Mouse (Mus musculus) gastrocnemius, adult 2 months (tissue): ENCODE measurements around the gene Pla2g10. TPM values are rescaled to one million over a fixed set of nuclear protein-coding genes. Genes with fewer than 3 reads are reported as not detected.
"Not testable (repeated sequence)": the region's sequence is repeated elsewhere in the genome, so short reads cannot be mapped to it uniquely, and the experiment has no call there.

Experiments used
- DNase-seq: peaks from one replicate; pipeline ENCODE4 v3.0.0; 2022
- H3K27ac ChIP-seq: fragments of 200-600 bp; 2 replicates; pipeline ENCODE4 v1.8.1; 2022; ENCODE audit warnings: mild to moderate bottlenecking
- H3K4me3 ChIP-seq: fragments of 200-600 bp; 2 replicates; pipeline ENCODE4 v1.8.1; 2022; ENCODE audit warnings: mild to moderate bottlenecking, moderate library complexity
- CTCF ChIP-seq: fragments of 200-600 bp; IDR thresholded peaks from 2 replicates; pipeline ENCODE4 v1.8.1; 2022; ENCODE audit warnings: antibody characterized with exemption, mild to moderate bottlenecking, moderate library complexity
- intact Hi-C: fragments of 180-260 bp; cut with DNase I; formaldehyde crosslinking; loops from one replicate; pipeline ENCODE4 v1.15.1; 2025
- long read RNA-seq, 2 experiments: library from polyadenylated mRNA; stranded (forward); transcript quantifications; one replicate each; pipeline ENCODE4 v2.0.0; 2021
- total RNA-seq, 2 experiments: library from RNA; stranded (reverse); gene quantifications; 2 replicates each; pipeline ENCODE4 v1.2.3; 2021

Gene Pla2g10
- total RNA-seq: not detected
- long read RNA-seq, experiment 1, partial matches to known transcripts: 0 of 6 reads
- long read RNA-seq, experiment 1, other reads (novel, unspliced or antisense): 6 of 6 reads
- long read RNA-seq, experiment 2, partial matches to known transcripts: 0 of 5 reads
- long read RNA-seq, experiment 2, other reads (novel, unspliced or antisense): 5 of 5 reads

DNA sequence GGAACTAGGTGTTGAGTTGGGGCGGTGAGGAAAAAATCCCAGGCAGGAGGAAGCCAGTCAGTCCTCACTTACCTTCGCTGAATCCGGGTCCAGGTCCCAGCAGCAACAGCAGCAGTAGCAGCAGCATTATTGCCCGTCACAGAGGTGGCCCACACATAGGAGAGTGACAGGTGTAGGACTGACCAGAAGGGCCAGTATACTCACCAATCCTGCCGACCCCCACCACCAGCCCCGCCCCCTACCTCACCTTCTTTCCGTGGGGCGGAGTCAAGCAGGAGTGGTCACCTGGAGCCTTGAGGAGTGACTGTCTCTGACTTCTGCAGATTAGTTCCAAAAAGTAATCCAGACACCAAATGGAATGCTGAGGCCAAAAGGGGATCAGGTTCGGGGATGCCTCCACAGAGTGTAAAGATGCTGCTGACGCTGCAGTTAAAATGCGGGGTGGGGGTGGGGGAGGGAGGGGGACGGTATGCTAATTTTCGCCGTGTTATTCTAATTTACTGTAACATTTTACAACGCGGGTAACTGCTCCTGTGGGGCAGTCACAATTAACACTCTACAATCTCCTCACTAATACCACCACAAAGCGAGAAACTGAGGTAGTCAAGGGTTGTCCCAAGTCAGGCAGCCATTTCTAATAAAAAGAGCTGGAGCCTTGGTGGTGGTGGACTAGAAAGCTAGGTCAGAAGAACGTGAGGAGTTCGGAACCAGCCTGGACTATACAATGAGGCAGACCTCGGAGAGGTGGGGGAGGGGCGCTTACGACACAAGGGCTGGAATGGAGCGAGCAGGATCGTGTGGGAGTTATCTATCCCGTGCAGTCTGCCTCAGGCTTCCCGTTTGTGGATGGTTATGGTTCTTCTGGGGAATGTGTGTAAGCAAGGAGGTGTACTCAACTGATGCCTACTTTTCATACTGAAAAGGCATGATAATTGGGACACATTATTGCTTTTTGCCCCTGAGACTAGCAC, at the start of gene Pla2g10:
Pla2g10 (minus strand) TSS at position 699 of the 971 bp plus-strand sequence.
- no peak for TF ChIP-seq CTCF
- DNase-seq: no peak
- H3K27ac ChIP-seq: no peak within 1 kb of the TSS
- intact Hi-C loops: loop anchor here (5.0 kb wide), 1 partner anchor 708 kb away; no protein-coding TSS in a partner anchor
- H3K4me3 ChIP-seq: no peak within 1 kb of the TSS

DNA sequence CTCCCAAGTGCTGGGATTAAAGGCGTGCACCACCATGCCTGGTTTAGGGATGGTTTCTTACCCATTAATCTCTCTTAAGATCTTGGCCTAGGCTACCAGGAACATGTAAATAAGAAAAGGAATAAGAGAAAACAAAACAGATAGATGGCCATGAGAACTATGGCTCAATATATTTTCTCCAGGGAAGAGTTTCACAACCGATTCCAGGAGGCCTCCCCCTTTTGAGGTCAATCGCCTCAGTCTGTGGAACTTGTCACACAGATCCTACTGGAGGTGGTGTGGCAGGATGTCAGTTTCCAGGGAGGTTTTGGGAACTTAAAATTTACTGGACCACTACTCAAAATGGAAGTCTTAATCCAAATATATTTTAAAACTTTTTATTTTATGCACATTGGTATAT, 43.9 kb upstream of the Pla2g10 start:
- H3K27ac ChIP-seq, intact Hi-C loops, H3K4me3 ChIP-seq, DNase-seq: not testable (repeated sequence)

DNA sequence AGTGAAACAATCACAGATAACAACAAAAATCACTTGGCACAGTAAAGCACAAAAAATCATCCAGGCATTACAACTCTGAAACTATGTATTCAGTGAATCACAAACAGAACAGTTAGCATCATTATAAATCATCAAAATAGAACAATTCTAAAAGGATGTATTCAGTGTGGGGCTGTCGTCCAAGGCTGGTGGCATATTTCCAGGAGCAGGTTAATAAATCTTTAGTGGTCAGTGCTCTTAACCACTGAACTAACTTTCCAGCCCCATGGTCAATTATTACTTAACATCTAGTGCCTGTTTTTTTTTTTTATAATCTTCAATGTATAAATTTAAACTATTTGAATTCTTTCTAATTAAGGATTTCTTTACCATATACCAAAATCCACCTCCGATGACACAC, 43.2 kb upstream of the Pla2g10 start:
- intact Hi-C loops, DNase-seq, H3K4me3 ChIP-seq, H3K27ac ChIP-seq: not testable (repeated sequence)

DNA sequence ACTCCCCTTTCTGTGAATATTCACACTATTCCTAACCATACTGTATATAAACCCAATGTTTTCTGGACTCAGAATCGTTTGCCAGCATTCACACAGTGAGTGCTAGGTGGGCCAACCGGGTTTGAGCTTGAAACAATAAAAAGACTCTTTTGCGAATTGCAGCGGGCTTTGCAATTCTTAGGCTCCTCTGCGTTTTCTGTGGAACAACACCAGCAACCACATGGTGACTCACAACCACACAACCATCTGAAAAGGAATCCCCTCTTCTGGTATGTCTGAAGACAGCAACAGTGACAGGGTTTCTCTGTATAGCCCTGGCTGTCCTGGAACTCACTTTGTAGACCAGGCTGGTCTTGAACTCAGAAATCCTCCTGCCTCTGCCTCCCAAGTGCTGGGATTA, 41.3 kb upstream of the Pla2g10 start:
- DNase-seq, H3K27ac ChIP-seq, intact Hi-C loops, H3K4me3 ChIP-seq: not testable (repeated sequence)

DNA sequence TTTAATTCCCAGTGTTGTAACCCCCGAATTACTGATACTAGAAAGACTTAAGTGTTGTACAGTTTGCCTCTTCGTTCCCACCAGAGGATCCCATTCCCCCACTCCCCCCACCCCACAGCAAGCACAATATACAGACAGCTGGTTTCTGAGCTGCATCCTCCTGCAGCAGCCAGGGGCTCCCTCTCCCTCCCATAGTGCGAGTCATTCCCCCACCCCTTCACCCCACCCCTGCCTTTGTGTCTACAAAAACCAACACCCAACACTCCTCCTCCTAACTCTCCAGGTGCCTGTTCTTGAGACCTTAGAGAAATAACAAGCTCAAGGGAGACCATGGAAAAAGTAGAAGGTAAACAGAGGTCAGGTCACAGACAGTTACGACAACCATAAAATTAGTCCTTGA, 40.8 kb upstream of the Pla2g10 start:
- H3K4me3 ChIP-seq, intact Hi-C loops, DNase-seq: not testable (repeated sequence)

DNA sequence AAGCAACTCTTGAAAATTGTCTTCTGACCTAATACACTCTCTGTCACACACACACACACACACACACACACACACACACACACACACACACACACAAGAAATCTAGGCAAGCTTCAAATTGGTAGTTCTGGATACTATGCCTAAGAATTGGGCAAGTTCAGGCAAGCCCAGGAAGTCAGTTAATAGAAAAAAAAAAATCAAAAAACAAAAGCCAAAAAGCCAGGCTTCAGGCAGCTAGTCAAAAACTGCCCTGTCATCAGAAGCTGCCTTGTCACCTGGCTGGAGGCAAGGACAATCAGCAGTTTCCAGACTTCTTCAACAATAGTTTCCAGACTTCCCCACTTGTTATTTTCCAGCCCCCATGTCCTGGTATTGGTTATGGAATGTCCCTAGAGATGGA, 35.6 kb upstream of the Pla2g10 start:
- DNase-seq: no peak
- TF ChIP-seq CTCF: no peak
- no peak overlapping the region for H3K27ac ChIP-seq
- H3K4me3 ChIP-seq: no peak overlapping the region
- intact Hi-C loops: no loop called here

More for the DNA sequence above, 40.8 kb upstream of the Pla2g10 start:
- H3K27ac ChIP-seq: not testable (repeated sequence)

DNA sequence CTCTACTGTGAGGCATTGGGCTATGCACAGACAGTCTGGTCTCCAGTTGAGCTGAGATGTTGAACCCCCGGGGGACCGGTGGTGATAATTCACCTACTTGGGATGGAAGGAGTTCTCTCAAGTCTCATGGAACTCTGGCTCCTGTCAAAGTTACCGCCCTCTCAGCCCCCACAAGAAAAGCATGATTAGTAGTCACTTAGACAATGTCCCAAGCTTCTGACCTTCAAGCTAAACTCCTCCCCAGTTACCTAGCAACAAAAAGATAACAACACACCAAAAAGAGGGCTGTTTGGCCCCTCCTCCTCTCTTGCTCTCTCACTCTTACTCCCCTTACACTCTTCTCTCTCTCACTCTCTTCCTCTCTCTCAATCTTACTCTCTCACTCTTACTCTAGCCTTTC, 33.7 kb upstream of the Pla2g10 start:
- Histone ChIP-seq H3K27ac (no peak overlapping the region), H3K4me3 (no peak overlapping the region)
- intact Hi-C loops: no loop called here
- no peak for DNase-seq
- no peak for TF ChIP-seq CTCF

DNA sequence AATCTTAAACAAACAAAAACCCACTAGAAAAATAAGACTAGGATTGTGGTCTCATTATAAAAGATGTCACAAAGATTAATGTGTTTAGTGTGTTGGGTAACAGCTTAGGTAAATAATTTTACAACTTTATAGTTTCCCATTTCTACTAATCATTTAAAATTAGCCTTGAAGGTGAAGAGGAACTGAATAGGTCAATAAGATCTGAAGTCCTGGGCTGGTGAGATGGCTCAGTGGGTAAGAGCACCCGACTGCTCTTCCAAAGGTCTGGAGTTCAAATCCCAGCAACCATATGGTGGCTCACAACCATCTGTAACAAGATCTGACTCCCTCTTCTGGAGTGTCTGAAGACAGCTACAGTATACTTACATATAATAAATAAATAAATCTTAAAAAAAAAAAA, 32.0 kb upstream of the Pla2g10 start:
- intact Hi-C loops, H3K4me3 ChIP-seq, DNase-seq, H3K27ac ChIP-seq: not testable (repeated sequence)

DNA sequence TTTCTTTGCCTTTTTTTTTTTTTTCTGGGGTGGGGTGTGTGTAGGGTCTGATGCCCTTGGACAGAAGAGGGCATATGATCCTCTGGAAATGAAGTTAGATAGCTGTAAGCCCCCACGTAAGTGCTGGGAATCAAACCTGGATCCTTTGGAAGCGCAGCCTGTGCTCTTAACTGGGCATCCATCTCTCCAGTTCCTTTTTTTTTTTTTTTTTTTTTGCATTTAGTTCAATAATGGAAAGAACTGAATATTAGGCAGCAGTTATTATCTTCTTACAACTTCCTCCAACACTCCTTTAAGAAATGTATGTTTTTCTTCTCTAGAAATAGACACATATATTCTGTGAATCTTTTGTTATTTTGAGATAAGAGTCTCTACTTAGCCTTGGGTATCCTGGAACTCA, 27.0 kb upstream of the Pla2g10 start:
- no peak overlapping the region for H3K4me3 ChIP-seq
- TF ChIP-seq CTCF: no peak
- intact Hi-C loops: no loop called here
- H3K27ac ChIP-seq: no peak overlapping the region
- DNase-seq: no peak

DNA sequence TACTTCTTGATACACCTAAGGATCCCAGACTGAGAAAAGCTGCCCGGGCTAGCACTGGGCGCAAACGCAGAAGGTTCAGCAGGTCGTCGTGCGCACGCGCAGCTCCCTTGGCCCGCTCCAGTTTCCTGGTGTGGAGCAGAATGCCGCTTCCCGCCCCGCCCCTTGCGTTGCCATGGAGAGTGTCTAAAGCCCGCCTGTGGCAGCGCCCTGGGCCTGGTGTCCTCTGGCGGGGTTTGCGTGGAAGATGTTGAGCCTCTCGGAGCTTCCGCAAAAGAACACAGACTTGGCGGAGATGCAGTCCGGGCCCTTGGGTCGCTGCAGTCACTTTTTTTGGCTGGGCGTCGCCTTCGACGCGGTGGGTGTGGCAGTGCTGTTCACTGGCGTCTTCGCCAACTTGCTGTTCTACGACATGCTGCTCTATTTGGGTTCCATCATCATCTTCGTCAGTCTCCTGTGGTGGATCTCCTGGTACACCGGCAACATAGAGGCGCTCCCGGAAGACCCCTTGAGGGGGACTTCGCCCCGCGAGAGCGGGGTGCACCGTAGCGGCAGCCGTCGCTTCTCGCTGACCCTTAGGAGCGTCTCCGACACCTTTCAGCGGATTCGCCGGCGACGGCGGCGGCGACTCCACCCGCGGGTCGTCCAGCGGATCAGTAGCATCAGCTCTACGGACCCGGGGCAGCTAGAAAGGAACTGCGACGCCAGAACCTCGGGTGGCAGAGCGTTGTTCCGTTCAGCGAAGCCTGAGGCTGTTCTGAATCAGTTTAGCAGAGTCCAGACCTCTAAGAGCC, 23.8 kb upstream of the Pla2g10 start:
- H3K4me3 ChIP-seq: peak overlapping the region; percentile 91
- TF ChIP-seq CTCF: no peak
- intact Hi-C loops: no loop called here
- peak; percentile 97 for DNase-seq
- peak overlapping the region; percentile 78 for H3K27ac ChIP-seq

DNA sequence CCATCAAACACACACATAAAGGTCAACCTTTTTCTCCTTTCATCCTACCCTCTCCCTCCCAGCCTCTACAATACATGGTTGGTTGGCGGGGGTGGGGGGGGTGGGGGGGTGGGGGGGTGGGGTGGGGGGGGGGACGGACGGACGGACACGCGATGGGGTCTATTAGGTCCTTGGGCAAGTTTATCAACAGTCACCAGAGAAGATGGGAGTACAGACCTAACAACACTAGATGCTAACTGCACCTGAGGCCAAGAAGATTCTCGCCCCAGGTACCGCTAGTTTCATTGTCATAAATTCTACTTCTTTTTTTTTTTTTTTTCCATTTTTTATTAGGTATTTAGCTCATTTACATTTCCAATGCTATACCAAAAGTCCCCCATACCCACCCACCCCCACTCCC, 23.2 kb upstream of the Pla2g10 start:
- no peak for DNase-seq
- Histone ChIP-seq H3K4me3 (peak overlapping the region; percentile 91), H3K27ac (peak overlapping the region; percentile 78)
- no peak for TF ChIP-seq CTCF
- intact Hi-C loops: no loop called here

DNA sequence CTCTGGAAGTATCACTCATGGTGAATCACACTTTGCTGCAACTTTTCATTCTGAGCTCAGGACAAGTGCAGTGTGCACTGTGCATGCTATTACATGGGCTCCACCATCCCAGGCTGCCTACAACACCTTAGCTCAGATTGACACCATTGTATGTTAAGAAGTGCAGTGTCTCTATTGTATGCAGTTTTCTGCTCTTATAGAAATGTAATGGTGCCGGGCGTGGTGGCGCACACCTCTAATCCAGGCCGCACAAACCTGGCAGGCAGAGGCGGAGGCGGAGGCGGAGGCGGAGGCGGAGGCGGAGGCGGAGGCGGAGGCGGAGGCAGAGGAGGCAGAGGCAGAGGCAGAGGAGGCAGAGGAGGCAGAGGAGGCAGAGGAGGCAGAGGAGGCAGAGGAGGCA, 19.8 kb upstream of the Pla2g10 start:
- Histone ChIP-seq H3K27ac (no peak overlapping the region), H3K4me3 (no peak overlapping the region)
- DNase-seq: no peak
- intact Hi-C loops: no loop called here
- no peak for TF ChIP-seq CTCF

DNA sequence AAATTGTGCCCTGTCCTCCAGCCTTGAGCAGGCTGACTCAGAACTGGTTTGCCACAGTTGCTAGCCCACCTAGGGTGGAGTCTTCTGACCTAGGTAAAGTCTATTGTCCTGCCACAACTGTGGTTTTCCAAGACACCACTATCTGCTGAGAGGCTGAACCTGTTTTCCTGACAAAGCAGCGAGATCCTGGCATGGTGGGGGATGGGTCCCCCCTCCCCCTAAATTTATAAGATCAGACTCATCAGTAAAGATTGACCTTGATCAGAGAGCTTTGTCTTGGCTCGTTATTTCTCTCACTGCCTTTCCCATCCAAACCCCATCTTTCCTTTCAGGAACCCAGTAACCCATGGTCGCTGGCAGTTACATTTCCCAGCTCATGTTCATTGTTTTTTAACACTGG, 19.2 kb upstream of the Pla2g10 start:
- H3K27ac ChIP-seq: no peak overlapping the region
- intact Hi-C loops: no loop called here
- no peak overlapping the region for H3K4me3 ChIP-seq
- no peak for TF ChIP-seq CTCF
- no peak for DNase-seq
